Mouse (Mus musculus): Measurements from ENCODE around the gene Gm49776.

DNA sequence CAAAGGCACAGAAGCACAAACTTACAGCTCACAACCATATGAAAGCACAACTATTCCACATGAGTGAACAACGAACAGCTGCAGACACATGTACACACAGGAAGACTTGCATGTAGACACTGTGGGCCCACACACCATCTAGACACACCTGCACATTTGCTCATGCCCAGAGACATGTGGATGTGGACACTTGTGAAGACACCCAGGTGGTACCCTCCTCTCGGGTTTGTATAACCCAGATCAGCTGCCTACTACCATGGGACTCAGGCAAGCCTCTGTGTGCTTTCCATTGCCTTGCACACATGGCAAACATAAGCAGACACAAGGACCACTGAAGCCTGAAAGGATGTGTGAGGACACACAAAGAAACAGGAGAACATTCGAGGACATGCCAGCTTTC is 27.1 kb downstream of the Gm49776 start:
- no peak for TF ChIP-seq CTCF (IDR thresholded peaks at IDR 0.05; ENCODE audit: borderline replicate concordance, insufficient read depth, low read length)
- no peak for TF ChIP-seq POLR2A (IDR thresholded peaks at IDR 0.05; ENCODE audit: low read depth, low read length)

Measured in embryonic fibroblast, embryonic 13.5 days (primary cell).